Mouse (Mus musculus): ENCODE data around the gene Hs1bp3.

- TF ChIP-seq POLR2A (IDR thresholded peaks at IDR 0.05; ENCODE audit: extremely low read depth, insufficient read depth, low read length): no peak
- TF ChIP-seq CTCF (IDR thresholded peaks at IDR 0.05; ENCODE audit: extremely low read depth, insufficient read depth, low read length): no peak
These were observed 41.8 kb upstream of the Hs1bp3 start for GRCm38 (mm10) chr12:8271405-8271804.

Data from cortical plate, adult 2 months (tissue).